Mouse (Mus musculus) c-Kit-negative CD71-positive TER-119-positive erythroid progenitor cells, embryonic 14.5 days (primary cell): ENCODE measurements around the gene Brf1.

Experiments used
- DNase-seq: peaks from one replicate; pipeline ENCODE4 v3.0.0-alpha.2; 2013; ENCODE audit warnings: low read depth, low spot score

The Brf1 gene

DNA sequence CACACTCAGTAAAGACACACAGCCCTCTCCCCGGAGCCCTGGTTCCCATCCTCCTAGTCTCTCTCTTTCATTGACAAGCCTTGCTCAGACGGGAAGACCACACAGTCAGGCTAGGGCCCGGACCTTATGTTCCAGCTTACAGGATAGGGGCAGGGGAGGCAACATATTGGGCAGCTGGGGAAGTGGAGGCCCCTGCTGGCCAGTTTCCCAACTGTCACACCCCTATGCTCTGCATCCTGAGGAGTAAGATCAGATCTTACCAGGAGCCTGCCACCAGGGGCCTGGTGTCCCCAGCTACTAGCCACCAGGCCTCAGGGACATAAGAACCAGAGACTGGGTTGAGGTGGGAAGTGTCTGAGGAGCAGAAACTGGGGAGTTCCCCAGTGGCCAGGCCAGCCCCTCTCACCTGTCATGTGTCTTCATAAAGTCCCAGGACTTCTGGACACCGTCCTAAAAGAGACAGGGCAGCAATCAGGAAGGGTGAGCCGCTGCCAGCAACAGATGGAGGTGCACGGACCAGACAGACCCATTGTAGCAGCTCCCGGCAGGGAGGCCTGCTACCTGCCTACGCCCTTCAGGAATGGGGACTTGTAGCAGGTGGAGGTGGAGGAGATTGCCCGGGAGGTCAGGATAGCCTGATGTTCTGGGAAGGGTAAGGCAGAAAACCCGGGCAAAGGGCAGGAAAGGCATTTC, 61.5 kb downstream of the Brf1 start:
- no peak for DNase-seq

DNA sequence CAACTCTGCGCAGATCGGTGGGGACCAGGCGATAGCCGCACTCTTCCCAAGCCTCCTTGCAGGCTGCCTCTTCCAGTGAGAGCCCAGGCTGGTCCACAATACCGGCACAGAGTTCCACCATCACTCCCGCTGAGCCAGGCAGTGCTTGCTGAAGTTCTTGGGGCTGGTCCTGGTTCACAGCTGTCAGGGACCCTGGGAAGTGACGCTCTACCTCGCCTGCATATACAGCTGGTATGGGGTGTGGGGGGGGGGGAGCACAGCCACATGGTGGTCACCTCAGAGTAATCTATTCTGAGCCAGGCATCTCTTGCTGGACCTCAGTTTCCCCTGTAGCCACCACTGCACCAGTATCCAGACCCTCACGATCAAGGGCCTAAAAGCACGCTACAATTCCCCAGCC, 62.1 kb downstream of the Brf1 start:
- DNase-seq, result no peak

DNA sequence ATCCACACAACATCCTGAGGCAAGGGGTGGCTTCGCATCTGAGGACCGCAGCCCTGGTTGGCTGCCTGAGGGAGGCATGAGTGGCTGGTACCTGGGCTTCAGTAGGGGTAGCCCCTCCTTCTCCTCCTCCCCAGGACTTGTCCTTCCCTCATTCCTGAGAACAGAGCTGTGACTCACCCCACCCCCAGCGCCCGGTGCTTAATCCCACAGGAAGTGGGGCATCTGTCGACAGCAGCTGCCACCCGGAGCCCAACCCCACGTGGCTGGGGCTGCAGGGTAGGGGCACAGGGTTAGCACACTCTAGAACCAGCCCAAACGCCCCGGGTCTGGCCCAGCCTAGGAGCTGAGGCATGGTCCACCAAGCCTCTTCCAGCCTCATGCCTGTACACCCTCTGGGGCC, 62.6 kb downstream of the Brf1 start:
- no peak for DNase-seq

DNA sequence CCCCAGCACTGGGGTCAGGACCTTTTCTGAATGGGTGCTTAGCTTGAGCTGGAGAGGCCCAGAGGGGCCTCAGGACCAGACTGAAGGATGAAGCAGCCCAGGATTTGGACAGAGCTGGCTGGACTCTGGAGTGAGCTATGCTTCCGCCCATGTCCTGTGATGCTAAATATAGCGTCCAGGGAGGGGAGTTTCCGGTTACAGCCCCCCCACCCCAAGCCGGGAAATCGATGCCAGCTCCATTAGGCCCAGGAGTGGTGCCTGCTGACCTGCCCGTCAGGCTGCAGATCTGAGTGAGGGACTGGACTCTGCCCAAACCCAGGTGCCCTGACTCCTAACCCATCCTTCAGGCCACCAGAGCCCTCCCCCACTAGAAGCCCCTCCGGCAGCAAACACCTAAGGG, 67.9 kb downstream of the Brf1 start:
- no peak for DNase-seq

DNA sequence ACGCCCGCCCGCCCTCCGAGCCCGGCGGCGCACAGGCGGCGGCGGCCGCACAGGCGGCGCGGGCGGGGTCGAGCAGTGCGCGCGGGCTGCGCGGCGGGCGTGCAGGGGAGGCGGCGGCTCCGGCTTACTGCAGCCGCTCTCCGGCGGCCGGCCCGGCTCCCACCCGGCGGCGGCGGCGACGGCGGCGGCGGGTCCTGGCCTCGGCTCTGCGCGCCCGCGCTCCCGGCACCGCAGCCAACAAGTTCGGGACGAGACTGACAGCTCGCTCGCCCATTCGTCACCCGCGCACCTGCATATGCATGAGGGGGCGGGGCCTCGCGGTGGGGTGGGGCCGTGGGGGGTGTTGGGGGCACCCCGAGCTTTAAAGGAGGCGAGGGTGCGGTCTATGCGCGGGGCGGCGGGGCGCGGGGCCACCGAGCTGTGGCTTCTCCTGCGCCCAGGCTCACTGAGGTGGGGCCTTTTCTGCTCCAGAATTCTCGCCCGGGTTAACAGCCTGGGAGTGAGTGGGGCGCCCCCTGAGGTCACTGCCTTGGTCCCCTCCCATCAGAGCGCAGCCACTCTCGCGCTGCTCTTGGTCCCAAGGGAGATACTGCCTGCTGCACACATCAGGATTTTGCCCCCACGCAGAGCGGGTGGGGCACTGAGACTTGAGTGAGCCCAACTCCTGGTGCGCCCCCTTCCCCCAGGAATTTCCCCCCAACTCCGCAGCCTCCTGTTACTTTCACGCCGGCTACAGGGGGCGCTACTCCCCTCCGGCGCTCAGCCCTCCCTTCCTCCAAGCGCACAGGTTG, 70.7 kb downstream of the Brf1 start, which contains the start of gene Jag2:
Jag2 (minus strand) TSS at position 215 of the 791 bp plus-strand sequence.
- DNase-seq, result no peak

DNA sequence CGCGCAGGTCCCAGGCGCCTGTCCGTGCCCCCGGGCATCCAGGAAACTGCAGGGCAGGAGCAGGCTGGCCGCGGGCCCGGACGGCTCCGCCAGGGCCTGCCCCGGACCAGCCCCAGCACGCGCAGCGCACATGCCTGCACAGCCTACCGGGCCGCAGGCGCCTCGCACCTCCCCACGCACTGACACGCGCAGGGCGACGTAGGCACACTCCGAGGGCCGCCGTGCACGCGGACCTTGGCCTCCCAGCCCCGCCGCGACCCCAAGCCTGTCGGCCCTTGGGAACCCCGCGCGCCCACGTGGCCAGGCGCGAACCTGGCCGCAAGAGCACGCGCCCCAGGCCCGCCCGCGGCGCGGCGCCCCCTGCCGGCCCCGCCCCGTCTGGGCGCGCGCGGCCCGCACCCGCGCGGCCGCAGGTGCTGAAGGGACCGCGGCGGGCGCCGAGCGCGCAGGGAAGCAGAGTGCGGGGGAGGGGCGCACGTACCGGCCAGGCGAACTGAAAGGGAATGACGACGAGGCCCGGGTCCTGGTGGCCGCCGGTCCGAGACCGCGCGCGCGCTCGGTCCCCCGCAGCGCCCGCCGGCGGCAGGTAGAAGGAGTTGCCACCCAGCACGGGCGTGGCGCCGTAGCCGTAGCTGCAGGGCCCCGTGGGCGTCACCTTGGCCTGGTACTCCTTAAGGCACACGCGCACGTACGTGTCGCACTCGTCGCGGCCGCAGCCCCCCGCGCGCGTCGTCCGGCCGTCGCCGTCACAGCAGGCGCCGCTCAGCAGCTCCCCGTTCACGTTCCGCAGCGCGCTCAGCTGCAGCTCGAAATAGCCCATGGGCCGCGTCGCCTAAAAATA, 71.9 kb downstream of the Brf1 start:
- no peak for DNase-seq

DNA sequence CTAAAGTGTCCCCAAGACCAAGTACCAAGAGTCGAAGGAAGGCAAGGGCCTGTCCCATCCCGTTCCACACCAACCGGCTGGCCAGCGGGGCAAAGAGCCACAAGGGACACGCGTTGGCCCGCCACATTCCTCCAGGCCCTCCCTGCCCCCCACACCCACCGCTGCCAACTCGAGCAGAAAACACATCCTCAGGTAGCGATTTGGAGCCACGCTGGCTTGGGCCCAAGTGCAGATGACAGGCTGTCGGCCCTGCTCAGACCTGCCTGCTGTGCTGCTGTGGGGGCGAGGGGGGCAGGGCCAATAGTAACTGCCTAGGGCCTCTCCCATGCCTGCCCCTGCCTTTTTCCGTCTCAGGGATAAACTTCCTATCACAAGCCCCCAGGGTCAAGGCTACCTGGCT, 73.2 kb downstream of the Brf1 start:
- DNase-seq, result no peak

DNA sequence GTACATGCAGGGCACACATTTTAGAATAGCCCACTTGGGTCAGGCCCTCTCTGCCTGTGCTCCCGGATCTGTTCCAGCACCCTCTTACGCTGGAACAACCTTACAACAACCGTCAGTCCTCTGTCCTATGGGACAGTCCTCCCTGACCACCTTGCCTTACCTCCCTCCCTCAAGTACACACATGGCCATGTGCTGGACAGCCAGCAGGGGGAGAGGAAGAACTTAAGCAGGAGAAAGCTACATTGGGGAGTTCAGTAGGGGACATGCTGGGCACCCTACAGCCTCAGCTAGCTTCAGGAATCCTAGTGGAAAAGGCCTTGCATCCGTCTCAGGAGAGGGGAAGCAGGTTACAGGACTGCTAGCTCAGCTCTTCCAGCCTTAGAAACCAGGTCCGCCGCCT, 74.6 kb downstream of the Brf1 start:
- no peak for DNase-seq

DNA sequence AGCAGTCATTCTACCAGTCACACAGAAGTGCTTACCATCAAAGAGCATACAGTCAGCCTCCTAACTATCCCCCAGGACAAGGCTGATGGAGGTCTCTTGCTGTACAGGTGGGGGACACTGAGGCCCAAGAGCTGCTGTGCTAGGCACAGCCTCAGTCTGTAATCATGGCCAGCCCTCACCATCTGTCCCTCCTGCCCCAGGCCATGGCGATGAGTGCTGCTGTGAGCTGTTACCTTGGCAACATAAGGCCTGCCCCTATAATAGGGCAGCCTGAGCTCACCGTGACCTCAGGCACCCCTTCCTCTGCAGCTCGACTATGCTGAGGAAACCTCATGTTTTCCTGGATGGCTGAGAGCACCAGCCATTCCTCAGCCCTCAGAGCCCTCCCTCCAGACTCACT, 78.0 kb downstream of the Brf1 start:
- no peak for DNase-seq

DNA sequence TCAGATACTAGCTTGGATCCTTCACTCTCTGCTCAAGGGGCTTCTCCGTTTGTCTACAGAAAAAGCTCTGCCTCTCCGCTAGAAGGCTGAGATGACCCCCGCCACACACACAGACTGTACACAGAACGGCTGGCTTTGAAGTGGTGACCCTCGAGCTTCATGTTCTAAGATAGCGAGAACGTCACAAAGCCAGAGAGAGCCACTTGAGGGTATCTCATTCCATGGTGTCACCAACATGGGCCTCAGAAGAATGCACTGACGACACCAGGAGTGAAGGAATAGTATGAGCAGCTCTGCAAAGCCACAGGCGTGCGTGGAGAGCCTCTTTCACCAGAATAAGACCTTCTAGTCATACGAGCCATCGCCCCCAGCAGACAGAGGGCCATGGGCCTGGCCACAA, 79.0 kb downstream of the Brf1 start:
- DNase-seq, result no peak

DNA sequence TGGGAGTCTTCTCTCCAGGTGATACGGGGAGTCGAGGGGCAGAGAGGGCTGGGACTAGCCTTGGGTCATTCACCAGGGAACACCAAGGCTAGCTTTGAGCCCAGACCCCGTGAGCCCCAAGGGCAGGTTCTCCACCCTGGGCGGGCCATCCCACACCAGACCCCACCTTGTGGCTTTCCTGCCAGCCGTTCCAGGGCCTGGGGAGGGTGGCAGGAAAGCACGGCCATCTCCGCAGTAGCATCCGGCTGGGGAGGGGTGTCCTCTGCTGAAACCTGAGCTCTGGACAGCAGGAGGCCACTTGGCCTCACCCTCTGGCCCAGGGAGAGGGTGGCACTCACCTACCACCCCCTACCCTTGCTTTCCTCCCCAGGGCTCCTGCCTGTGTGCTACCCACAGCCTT, 82.6 kb downstream of the Brf1 start:
- no peak for DNase-seq

DNA sequence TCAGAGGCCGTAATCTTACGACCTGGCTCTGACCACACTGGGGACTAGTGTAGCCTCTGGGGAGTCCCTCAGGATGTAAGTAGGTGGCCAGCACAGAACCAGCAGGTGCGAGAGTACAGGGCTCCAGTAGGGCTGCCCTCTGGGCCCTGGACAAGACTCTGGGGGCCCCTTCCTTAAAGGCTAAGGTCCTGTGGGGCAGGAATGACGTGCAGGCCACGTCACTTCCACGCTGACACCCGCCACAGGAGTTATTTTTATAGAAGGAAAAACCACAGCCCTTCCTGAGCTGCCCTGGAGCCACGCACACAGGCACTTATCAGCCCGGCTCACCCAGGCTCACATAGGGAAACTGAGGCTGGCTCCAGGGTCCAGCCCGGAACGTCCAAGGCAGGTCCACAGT, 83.0 kb downstream of the Brf1 start:
- no peak for DNase-seq

DNA sequence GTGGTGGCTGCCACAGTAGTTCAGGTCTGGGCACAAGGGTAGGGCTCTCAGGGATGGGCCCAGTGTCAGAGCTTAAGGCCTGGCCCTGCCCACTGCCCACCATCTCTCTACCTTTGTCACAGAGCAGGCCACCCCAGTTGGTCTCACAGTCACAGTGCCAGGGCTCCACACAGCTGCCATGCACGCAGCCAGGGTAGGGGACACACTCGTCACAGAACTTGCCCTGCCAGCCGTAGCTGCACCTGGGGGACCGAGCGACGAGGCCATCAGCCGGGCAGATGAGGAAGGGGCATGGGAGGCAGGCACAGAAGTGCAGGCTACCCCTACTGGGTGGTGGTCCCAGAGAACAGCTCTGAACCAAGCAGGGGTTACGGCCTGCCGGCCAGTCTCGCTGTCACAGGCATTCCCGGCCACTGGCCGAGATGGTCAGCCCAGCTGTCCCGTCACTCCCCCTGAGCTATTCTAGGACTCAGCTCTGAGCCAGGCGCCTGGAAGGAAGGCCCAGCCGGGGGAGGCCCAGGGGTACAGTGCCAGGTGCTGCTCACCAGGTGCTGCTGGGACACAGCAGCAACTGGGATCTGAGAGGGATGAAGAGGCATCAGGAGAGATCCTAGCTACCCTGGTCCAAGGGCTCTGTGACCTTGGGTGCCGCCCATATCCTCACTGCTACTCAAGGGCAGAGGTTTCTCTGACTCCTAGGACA, 83.7 kb downstream of the Brf1 start:
- DNase-seq, result no peak

DNA sequence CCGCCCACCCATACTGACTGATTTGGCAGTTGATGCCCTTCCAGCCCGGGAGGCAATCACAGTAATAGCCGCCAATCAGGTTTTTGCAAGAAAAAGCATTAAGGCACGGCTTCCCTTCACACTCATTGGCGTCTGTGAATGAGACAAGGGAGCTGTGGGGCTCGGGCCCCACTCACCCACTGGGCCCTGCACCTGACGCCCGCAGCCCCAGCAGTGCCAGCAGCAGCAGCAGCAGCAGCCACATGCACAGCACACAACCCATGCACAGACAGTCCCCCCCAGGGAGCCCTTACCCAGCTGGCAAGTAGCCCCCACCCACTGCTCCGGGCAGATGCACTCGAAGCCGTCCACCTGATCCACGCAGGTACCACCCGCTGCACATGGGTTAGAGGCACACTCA, 84.9 kb downstream of the Brf1 start:
- DNase-seq, result no peak

DNA sequence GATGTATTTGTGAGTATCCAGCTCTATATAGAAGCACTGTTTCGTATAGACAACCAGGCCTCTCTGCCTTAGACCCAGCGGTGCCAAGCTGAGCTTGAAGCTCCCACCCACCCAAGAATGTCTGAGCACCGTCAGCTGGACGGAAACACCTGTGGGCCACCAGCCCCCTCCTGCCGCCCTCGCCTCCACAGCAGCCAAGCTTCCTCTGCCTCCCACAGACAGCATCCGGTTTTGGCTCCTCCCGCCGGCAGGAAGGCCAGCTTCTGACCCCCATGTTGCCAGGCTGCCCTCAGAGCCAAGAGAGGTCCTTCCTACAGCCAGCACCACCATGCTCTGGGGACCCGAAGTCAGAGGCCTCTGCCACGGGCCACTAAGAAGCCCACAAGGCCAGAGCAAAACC, 86.0 kb downstream of the Brf1 start:
- no peak for DNase-seq

DNA sequence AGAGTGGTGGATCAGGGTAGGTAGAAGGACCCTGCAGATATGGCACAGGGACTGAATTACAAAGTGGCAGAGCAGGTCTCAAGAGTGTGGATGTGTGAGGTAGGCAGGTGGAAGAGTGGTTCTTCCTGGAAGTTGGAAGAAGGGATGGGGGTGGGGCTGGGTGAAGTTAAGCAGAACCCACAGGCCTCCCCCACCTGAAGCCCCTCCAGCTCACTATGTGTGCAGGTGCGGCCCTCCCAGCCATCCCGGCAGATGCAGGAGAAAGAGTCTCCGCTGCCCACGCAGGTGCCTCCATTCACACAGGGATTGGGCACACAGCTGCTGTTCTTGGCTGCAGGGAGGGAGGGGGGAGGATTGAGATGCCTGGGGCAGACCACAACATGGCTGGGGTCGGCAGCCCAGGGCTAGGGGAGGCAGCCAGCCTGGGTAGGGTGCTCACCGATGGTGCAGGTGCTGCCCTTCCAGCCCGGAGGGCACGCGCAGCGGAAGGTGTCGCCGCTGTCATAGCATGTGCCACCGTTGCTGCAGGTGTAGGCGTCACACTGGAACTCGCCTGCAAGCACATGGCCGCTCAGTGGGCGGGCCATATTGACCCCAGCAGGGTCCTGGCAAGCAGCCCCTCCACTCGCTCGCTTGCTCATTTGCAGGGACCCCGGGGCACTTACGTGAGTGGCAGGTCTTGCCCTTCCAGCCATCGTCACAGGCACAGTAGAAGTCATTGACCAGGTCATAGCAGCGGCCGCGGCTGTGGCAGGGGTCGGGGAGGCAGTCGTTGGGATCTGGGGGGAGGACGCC, 87.4 kb downstream of the Brf1 start:
- DNase-seq, result no peak

DNA sequence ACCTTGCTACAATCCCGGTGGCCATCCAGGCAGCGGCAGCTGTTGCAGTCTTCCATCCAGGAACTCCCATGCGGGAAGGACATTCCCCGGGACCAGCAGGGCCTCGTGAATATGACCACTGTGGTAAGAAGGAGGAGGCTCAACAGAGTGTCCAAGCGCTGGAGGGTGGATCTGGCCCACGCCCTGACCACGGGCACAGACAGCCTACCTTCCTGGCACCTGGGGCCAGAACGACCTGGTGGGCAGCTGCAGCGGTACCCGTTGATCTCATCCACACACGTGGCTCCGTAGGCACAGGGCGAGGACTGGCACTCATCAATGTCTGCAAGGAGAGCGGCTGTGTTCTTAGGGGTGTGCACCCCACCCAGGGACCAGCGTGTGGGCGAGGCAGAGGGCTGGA, 88.8 kb downstream of the Brf1 start:
- no peak for DNase-seq
